Mouse (Mus musculus) layer of hippocampus, adult 9-11 months (tissue): ENCODE measurements around the gene Gm30083.

Experiments
- DNase-seq: peaks from one replicate; pipeline ENCODE4 v3.0.0; 2022

Gene Gm30083

GRCm38 (mm10) chr14:34015063-34015462, at the start of gene Gm30083:
Gene Gm30083, minus strand, starts transcription at chr14:34015182.
- no peak for DNase-seq

GRCm38 (mm10) chr14:34052516-34052915, 37.5 kb upstream of the Gm30083 start, which contains the start of gene Antxrl:
Gene Antxrl, plus strand, starts transcription at chr14:34052707.
- DNase-seq = no peak

GRCm38 (mm10) chr14:34050101-34050779, 35.3 kb upstream of the Gm30083 start:
- DNase-seq = no peak

GRCm38 (mm10) chr14:34043341-34043740, 28.4 kb upstream of the Gm30083 start:
- no peak for DNase-seq

GRCm38 (mm10) chr14:34041241-34041640, 26.3 kb upstream of the Gm30083 start:
- no peak for DNase-seq

GRCm38 (mm10) chr14:34033841-34034610, 19.0 kb upstream of the Gm30083 start:
- no peak for DNase-seq

GRCm38 (mm10) chr14:34026710-34027109, 11.7 kb upstream of the Gm30083 start:
- DNase-seq = no peak

GRCm38 (mm10) chr14:34016938-34017337, 2.0 kb upstream of the Gm30083 start:
- no peak for DNase-seq

GRCm38 (mm10) chr14:34016381-34016780, 1.4 kb upstream of the Gm30083 start, which contains the start of gene Gm5460:
Gene Gm5460, plus strand, starts transcription at chr14:34016758.
- no peak for DNase-seq

GRCm38 (mm10) chr14:34002358-34002757, 12.6 kb downstream of the Gm30083 start:
- DNase-seq = no peak

GRCm38 (mm10) chr14:34001445-34001844, 13.5 kb downstream of the Gm30083 start:
- DNase-seq = no peak

GRCm38 (mm10) chr14:34000076-34000475, 14.9 kb downstream of the Gm30083 start:
- no peak for DNase-seq

GRCm38 (mm10) chr14:33997427-33997826, 17.6 kb downstream of the Gm30083 start:
- no peak for DNase-seq

- DNase-seq = no peak
These were observed 21.3 kb downstream of the Gm30083 start for GRCm38 (mm10) chr14:33993521-33994289.

GRCm38 (mm10) chr14:33993051-33993450, 21.9 kb downstream of the Gm30083 start:
- DNase-seq = no peak

- no peak for DNase-seq
These were observed 23.0 kb downstream of the Gm30083 start for GRCm38 (mm10) chr14:33991971-33992370.

- DNase-seq = no peak
These were observed 25.8 kb downstream of the Gm30083 start for GRCm38 (mm10) chr14:33989201-33989600.

- DNase-seq = no peak
These were observed 36.4 kb downstream of the Gm30083 start, which contains the start of gene Zfp488 for GRCm38 (mm10) chr14:33978604-33979059. Gene Zfp488, minus strand, starts transcription at chr14:33978764.

GRCm38 (mm10) chr14:33977748-33978147, 37.2 kb downstream of the Gm30083 start:
- no peak for DNase-seq

- DNase-seq = peak; percentile 62
These were observed 40.2 kb downstream of the Gm30083 start for GRCm38 (mm10) chr14:33974752-33975151.

GRCm38 (mm10) chr14:33972679-33973078, 42.3 kb downstream of the Gm30083 start:
- DNase-seq = no peak

GRCm38 (mm10) chr14:33965675-33966074, 49.3 kb downstream of the Gm30083 start:
- no peak for DNase-seq

- no peak for DNase-seq
These were observed 55.6 kb downstream of the Gm30083 start for GRCm38 (mm10) chr14:33959341-33959740.
